Comparison of ENCODE assay signal across 15 mouse cellular contexts in genomic region chr6:145653626-145654025, GRCm38 (mm10). TPM values are rescaled to one million over a fixed set of nuclear protein-coding genes. Genes with fewer than 3 reads are reported as not detected.
"Had no signal": no experiment of that assay in that cellular context is flagged by ENCODE, and none has a peak within 500 bp of the region (broad histone marks: within the 10 kb centered on the region; RNA-seq: fewer than 3 reads in every experiment).

No protein-coding gene starts in this region.

- H3K9ac ChIP-seq: kidney, embryonic 15.5 days had no signal

- H3K9me3 ChIP-seq: limb, embryonic 10.5 days had no signal

- DNase-seq: kidney, adult 2 months; kidney, postnatal 14 days; lung, postnatal 10 days; right cerebral cortex, postnatal 25 days had no signal

- ATAC-seq: intestine, embryonic 16.5 days had no signal

- H3K4me3 ChIP-seq: kidney, embryonic 15.5 days; left cerebral cortex, adult 2 months; limb, embryonic 10.5 days had no signal

- H3K36me3 ChIP-seq: kidney, embryonic 15.5 days; limb, embryonic 10.5 days had no signal

- H3K27me3 ChIP-seq: kidney, embryonic 15.5 days had no signal

- H3K27ac ChIP-seq: kidney, embryonic 15.5 days; left cerebral cortex, adult 2 months; limb, embryonic 10.5 days had no signal

- H3K4me2 ChIP-seq: kidney, embryonic 15.5 days; liver, embryonic 11.5 days had no signal

RNA-seq across cellular contexts. Expression of gene Tuba3b, which starts 38.1 kb away (rescaled TPM):
- polyA plus RNA-seq: intestine, embryonic 16.5 days; kidney, embryonic 15.5 days; large intestine, adult 2 months; limb, embryonic 10.5 days; limb, embryonic 14.5 days; liver, embryonic 16.5 days; neural tube, embryonic 14.5 days; small intestine, adult 2 months; stomach, embryonic 16.5 days had no signal

RNA-seq across cellular contexts. Expression of gene Lmntd1, which starts 39.5 kb away (rescaled TPM):
- polyA plus RNA-seq: liver, embryonic 11.5 days; liver, embryonic 16.5 days; small intestine, adult 2 months had no signal
